Mouse (Mus musculus) A20 (cell line): ENCODE results near the gene Mospd2.
A peak's percentile ranks its signal among the peaks of the same experiment; 100 is the strongest.

Experiments used
- DNase-seq: peaks from one replicate; pipeline ENCODE4 v3.0.0-alpha.2; 2011; ENCODE audit warnings: low read depth, low spot score

Mospd2 gene

GRCm38 (mm10) chrX:164980193-164980775 lies at the start of gene Mospd2, which contains the start of gene Fancb:
Mospd2 (minus strand) TSS chrX:164980375.
Fancb (plus strand) TSS chrX:164980592.
- DNase-seq, result peak; percentile 91

DNA sequence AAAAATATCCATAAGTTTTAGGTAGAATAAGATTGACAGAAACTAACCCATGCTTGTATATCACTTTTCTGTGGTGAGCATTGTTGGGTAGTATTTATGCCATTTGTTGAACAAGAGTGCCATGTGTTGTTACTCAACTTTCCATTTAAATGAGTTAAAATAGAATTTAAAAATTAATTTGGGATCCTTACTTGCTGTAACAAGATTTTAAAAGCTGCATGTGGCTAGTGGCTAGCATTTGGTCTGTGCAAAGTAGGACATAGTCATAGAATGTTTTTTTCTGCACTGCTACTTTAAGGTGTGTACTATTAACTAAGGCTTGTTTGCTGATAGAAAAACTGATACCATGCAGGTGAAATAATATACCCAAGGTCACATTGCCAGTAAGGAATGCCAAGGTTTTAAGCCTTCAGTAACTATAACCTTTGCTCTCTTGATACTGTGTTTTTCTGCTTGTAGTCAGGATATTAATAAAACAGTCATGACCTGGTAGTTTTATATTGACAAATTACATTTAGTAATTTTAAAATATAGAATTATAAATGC lies 24.7 kb upstream of the Mospd2 start, which contains the start of gene Gm17604:
Gm17604 (minus strand) TSS at position 51 of the 546 bp plus-strand sequence.
- DNase-seq, result no peak

DNA sequence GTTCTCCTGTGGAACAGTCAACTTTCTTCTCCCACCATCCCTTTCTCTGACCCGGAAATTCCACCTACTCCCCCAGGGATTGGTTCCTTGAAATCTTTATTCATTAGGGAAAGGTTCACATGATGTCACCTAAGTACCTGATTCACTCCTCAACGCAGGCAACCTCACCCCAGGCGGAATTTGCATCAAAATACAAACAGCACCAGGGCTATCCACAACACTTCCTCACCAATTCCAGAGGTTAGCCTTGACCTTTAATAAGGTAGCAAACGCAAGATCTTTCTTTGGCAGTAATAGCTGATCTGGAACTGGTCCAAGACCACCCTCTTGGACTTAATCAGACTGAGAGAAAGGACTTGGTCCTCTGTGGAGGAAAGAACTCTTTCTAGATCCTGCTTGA lies 23.0 kb upstream of the Mospd2 start:
- no peak for DNase-seq

- DNase-seq, result no peak
These were observed 1.3 kb downstream of the Mospd2 start for GRCm38 (mm10) chrX:164978866-164979265.

DNA sequence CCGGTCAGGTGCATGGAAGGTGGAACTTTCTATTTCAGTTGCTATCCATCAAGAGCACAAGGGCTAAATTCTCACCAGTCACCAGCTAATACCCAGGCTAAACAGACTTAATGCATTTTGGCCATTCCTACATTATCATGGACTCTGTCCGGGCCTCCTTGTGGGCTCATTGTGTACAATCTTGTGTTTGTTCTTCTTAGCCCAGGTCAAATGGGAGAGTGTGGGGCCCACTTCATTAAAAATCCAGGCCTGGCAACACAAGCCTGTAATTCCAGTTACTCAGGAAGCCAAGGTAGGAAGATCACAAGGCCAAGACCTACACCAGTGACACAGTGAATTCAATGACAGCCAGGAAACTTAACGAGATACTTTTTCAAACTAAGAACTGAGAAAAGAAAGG lies 9.0 kb downstream of the Mospd2 start:
- DNase-seq, result no peak

DNA sequence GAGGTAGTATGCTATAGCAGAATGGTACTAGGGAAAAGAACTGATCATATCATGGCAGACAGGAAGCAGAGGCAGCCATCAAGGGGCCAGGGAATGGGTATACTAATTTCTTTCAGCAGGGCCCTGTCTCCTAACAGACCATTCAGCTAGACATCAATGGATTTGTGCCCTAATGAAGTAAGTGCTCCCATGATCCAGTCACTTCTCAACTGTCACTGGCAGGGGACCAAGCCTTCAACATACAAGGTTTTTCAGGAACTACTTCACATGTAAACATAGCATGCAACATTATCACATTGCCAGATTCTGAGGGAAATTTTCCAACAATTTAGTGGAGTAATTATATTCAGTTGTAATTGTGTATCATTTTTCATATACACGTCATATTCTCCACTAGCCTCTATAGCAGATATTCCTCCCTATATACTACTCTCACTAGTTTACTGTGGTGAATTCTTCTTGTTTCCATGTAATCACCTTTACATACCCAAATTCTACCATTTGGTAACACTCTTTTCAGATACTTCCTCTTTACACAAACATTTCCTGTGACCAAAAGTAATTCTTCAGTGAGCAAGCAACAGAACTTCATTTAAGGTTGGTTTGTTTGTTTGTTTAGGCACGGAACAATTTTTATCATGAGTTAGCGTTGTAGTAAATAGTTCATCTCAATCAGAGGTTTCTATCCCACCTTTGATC lies 14.3 kb downstream of the Mospd2 start:
- no peak for DNase-seq

DNA sequence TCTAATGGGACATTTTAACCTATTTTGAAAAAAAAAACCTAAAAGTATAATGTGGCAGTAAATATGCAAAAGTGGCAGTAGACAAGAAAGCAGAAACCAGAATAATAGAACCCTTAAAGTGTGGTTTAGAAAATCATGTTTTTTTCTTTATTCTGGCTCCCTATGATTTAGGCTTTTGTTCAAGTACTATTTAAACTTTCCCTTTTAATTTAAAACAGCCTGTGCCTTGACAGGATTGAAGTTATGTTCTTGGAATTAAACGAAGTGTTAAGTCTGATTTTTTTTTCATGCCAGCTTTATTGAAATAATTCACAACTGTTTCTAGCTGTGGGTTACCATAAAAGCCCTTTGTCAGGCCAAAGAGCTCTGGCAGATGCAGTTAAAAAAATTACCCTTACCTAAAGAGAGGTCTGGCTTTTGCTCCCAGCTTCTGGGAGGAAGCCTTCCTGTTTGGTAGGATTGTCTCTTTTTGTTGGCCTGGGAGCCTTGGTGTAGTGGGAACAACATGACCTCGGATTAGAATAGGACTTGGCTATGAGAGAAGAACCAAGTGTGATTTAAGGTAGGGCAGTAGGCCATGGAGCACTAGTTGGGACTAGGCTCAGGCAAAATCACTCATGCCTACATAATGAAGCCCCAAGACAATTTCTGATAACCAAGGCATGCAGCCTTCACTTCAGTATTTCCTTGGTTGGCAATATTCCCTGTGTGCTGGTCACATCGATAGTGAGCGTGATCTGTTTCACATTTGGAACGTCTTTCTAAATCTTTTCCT lies 27.4 kb downstream of the Mospd2 start:
- no peak for DNase-seq

DNA sequence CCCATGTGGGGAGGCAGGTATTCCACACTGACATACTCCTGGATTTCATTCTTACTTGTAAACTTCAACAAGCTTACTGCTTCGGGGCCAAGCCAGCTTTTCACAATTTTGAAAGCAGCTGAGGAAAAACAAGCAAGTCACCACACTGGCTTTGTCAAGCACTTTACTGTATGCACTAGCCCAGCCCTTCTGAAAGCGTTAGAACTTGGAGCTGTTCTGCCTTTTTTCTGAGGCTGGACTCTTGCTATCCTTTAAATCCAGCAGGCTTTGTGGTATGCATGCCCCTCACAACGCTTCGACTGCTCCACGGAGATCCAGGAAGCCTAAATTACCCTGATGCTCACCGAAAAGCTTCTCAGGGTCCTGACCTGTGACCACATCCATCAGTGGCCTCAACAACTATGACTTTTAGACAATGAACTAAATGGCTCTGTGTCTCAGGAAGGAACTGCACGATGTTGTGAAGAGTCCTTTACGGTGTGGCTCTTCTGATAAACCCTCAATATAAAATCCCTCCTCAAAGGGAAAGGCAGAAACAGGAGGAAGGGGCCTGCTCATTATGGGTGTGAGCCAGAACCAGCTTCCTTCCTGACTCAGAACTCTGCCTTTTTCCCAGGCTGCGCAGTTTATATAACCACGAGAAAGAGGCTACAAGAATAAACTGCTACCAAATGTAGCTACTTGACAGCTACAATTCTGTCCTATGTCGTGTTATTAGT lies 28.2 kb downstream of the Mospd2 start:
- DNase-seq, result no peak

- DNase-seq, result peak; percentile 40
These were observed 38.6 kb downstream of the Mospd2 start for GRCm38 (mm10) chrX:164941540-164941939.

DNA sequence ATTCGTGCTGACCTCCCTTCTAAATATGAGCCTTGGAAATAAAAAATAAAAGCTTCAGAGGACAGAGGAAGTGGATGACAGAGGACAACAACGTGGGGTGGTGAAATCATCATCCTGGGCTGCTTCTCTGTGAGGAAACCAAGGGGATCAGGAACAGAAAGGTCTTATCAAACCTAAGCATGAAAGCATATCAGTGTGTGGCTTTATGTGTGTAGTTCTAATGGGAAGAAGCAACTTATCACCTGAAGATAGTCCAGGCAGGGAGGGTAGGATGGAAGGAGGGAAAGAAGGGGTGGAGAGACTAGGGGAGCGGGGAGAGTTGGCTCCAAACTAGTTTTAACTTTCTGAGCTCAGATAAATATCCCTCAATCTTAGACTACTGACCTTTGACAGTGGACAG lies 67.2 kb downstream of the Mospd2 start:
- no peak for DNase-seq

DNA sequence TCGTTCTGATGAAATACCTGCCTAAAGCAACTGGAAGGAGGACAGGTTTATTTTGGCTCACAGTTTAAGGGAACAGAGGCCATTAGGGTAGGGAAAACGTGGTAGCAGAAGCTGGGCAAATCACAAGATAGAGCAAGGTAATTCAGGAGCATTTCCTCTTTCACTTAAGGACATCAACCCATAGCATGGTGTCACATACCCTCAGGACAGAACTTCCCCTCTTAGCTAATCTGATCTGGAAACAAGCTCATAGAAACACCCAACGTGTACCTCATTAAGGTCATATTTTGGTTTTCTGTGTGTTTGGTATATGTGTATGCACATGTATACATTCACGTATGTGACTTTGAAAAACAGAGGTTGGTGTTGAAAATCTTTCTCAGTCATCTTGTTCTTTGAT lies 68.0 kb downstream of the Mospd2 start:
- no peak for DNase-seq

DNA sequence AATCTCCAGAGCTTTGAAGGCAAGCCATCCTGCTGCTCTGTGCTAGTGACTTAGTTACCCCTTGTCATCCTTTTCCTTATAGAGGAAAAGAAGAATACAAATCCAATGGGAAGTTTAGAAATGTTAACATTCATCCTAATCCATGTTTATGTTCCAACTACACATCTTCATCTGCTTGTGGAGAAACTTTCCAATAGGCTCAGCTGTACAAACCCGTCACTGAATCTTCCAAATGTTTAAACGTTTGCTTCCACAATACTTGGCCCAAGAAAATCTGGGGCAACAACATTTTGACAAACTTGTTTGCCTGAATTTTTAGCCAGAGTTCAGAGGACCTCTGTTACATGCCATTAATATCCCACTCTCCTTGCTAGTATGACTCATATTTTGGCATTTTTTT lies 78.3 kb downstream of the Mospd2 start:
- no peak for DNase-seq

GRCm38 (mm10) chrX:164899805-164900204 lies 80.4 kb downstream of the Mospd2 start:
- no peak for DNase-seq

DNA sequence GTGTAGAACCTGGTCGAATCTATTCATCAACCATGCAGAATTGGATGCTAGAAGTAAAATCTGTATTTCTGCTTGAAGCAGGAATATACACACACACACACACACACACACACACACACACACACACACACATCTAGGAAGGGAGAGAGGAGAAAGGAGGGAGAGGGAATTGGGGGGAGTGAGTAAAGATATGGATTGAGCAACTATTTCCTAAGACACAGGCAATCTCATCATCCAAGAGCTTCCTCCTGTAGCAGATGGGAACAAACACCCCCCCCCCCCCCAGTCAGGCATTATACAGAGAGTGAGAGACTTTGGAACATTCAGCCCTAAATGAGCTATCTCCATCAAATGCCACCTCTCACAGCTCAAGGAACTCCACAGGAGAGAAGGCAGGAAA lies 93.9 kb downstream of the Mospd2 start:
- no peak for DNase-seq
